Mouse (Mus musculus) liver, embryonic 14.5 days (tissue): ENCODE data around the gene Atp6v1c2. TPM values are rescaled to one million over a fixed set of nuclear protein-coding genes. Genes with fewer than 3 reads are reported as not detected.
A peak's percentile ranks its signal among the peaks of the same experiment; 100 is the strongest.

Experiments
- ATAC-seq: fragments of 200-750 bp; cut with Nextera tagmentation; 2 replicates; pipeline ENCODE4 v1.8.0; 2017; ENCODE audit warnings: moderate number of reproducible peaks, mild to moderate bottlenecking, moderate library complexity; ENCODE audit not compliant: insufficient read depth
- DNase-seq, 3 experiments: peaks; one replicate each; pipeline ENCODE4 v3.0.0-alpha.2; 2012 to 2013; ENCODE audit warnings: low read depth in 3 of 3, low spot score in 3 of 3
- H3K27ac ChIP-seq: fragments of 300-500 bp; sonication (generic); 2 replicates; pipeline ENCODE4 v1.5.1; 2014; ENCODE audit warnings: moderate library complexity, mild to moderate bottlenecking, control low read depth, inconsistent platforms
- H3K27me3 ChIP-seq: fragments of 300-500 bp; sonication (generic); 2 replicates; pipeline ENCODE4 v1.6.1; 2014; ENCODE audit warnings: mild to moderate bottlenecking, low read length, moderate library complexity; ENCODE audit not compliant: control insufficient read depth, insufficient read depth
- H3K36me3 ChIP-seq: fragments of 300-500 bp; sonication (generic); replicated peaks from 2 replicates; pipeline ENCODE4 v1.6.1; 2014; ENCODE audit warnings: low read depth; ENCODE audit not compliant: control insufficient read depth, insufficient read depth
- H3K4me1 ChIP-seq, 2 experiments: fragments of 200-500 bp in 1 of 2; fragments of 300-500 bp in 1 of 2; sonication (generic) in 1 of 2; replicated peaks; 2 replicates each; pipeline ENCODE4 v1.6.1; 2012 to 2014; ENCODE audit warnings: antibody characterized with exemption in 1 of 2, inconsistent platforms in 1 of 2, low read length in 1 of 2; ENCODE audit not compliant: control insufficient read depth in 2 of 2, insufficient read depth in 2 of 2
- H3K4me2 ChIP-seq: fragments of 300-500 bp; sonication (generic); 2 replicates; pipeline ENCODE4 v1.6.1; 2014; ENCODE audit warnings: low read depth, mild to moderate bottlenecking, control low read depth, moderate library complexity
- H3K4me3 ChIP-seq, 2 experiments: fragments of 200-500 bp in 1 of 2; fragments of 300-500 bp in 1 of 2; sonication (generic) in 1 of 2; 2 replicates each; pipeline ENCODE4 v1.5.1; 2012 to 2014; ENCODE audit warnings: low read depth in 2 of 2, low read length in 2 of 2, mild to moderate bottlenecking in 2 of 2, control low read depth in 1 of 2, inconsistent platforms in 1 of 2, moderate library complexity in 1 of 2; ENCODE audit not compliant: insufficient read depth in 1 of 2
- H3K9ac ChIP-seq: fragments of 300-500 bp; sonication (generic); replicated peaks from 2 replicates; pipeline ENCODE4 v1.6.1; 2014; ENCODE audit warnings: mild to moderate bottlenecking, control low read depth, moderate library complexity
- H3K9me3 ChIP-seq: fragments of 300-500 bp; sonication (generic); 2 replicates; pipeline ENCODE4 v1.6.1; 2016; ENCODE audit warnings: low read length, mixed read lengths; ENCODE audit not compliant: control insufficient read depth
- CTCF ChIP-seq: IDR thresholded peaks from 2 replicates; pipeline ENCODE4 v1.5.1; 2016; ENCODE audit warnings: antibody characterized with exemption, low read depth, control low read depth
- EP300 ChIP-seq: IDR thresholded peaks from 2 replicates; pipeline ENCODE4 v1.6.1; 2016; ENCODE audit warnings: antibody characterized with exemption, low read depth
- WGBS: fragments of 180-500 bp; shearing (Covaris S2); extraction: QIAGEN DNeasy Blood & Tissue Kit; methylation state at CpG from one replicate; pipeline ENCODE4 v1.1.7; 2014; ENCODE audit not compliant: insufficient replicate concordance; 5-methylcytosine and 5-hydroxymethylcytosine counted together
- polyA plus RNA-seq, 2 experiments: library from polyadenylated mRNA; depleted of rRNA in 1 of 2; stranded (reverse) in 1 of 2; unstranded in 1 of 2; fragments of >200 nt; fragmentation: Nextera tagmentation in 1 of 2; extraction: Ambion mirVana in 1 of 2; gene quantifications; 2 replicates each; pipeline versions ENCODE4 v1.2.1 to v1.2.3; 2012 to 2014

Atp6v1c2 gene
- polyA plus RNA-seq, 2 experiments: 0.02 TPM; not detected in 1

DNA sequence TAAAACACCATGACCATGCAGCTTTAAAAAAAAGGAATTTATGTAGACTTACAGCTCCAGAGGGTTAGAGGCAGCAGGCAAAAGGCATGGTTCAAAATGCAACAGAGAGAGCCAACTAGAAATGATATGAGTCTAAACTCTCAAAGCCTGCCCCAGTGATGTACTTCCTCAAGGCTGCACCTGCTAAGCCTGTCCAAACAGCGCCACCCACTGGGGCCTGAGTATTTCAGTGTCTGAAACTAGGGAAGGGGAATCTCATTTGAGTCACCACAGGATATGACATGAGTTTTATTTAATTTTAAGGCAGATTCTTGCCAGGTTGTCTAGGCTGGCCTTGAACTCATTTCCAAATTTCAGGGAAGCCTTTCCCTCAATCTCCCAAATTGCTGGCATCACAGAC, 57.9 kb downstream of the Atp6v1c2 start:
- 55% methylated on average over 1 of the region's 1 CpGs for WGBS
- no peak for ATAC-seq
- H3K4me1 ChIP-seq: peaks cover 4 to 9% of the 10 kb centered on the region in 2 experiments; a peak in 3 of 4 replicates
- no peaks in the 10 kb centered on the region for H3K9me3 ChIP-seq
- H3K9ac ChIP-seq: no peak overlapping the region
- H3K4me2 ChIP-seq: no peak overlapping the region
- no peak for DNase-seq
- H3K27ac ChIP-seq: no peak overlapping the region
- H3K4me3 ChIP-seq: no peak overlapping the region
- H3K27me3 ChIP-seq: no peaks in the 10 kb centered on the region
- peaks cover 26% of the 10 kb centered on the region for H3K36me3 ChIP-seq
- TF ChIP-seq CTCF (peak; percentile 56), EP300 (no peak)

DNA sequence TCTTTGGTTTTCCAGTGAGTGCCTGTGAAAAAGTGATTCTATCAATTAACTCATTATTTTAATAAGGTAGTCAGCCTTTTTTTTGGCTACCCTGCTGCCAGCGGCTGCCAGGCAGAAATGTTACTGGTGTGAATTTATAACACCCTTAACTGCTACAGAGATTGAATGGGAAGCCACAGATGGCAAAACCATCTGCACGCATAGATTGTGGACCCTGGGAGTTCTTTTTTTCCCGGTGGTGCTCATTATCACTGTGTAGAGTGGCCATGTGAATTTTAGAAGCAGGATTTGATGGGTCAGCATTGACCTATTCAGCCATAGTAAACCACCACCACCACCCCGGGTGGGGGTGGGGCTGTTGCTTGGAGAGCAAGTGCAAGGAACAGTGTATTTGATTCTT, 61.8 kb downstream of the Atp6v1c2 start:
- peaks cover 10% of the 10 kb centered on the region for H3K36me3 ChIP-seq
- peak overlapping the region; percentile 80 to 92 for H3K4me3 ChIP-seq
- no peaks in the 10 kb centered on the region for H3K27me3 ChIP-seq
- H3K9me3 ChIP-seq: no peaks in the 10 kb centered on the region
- DNase-seq: no peak
- peaks cover 6 to 13% of the 10 kb centered on the region in 2 experiments; a peak in 3 of 4 replicates for H3K4me1 ChIP-seq
- TF ChIP-seq CTCF: no peak
- peak overlapping the region; percentile 84 for H3K4me2 ChIP-seq
- no peak overlapping the region for H3K27ac ChIP-seq
- H3K9ac ChIP-seq: peak overlapping the region; percentile 88
- no peak for ATAC-seq
- 9% methylated on average over 4 of the region's 4 CpGs for WGBS

DNA sequence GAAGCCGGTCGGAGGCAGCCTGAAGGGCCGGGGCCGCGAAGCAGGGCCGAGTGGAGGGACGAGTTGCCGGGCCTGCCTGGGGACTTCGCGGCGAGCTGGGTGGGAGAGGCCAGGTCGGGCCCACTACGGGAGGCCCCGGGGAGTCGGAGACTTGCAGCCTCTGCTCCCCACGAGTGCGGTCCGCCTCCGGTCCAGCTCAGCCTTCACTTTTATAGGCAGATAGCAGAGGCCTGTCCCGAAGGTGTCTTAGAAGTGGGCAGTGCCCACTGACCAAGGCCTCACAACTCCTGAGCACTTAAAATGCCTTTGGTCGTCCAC, 62.5 kb downstream of the Atp6v1c2 start:
- DNase-seq (peak in 1 of 3 experiments; percentile 30), ATAC-seq (peak; percentile 77)
- under 1% methylated on average over 21 of the region's 21 CpGs for WGBS
- TF ChIP-seq EP300: no peak
- TF ChIP-seq CTCF: no peak
- H3K4me2 ChIP-seq: peak overlapping the region; percentile 84
- peak overlapping the region; percentile 88 for H3K9ac ChIP-seq
- peaks cover 6 to 13% of the 10 kb centered on the region in 2 experiments; a peak in 3 of 4 replicates for H3K4me1 ChIP-seq
- H3K27ac ChIP-seq: peak overlapping the region; percentile 54
- peak overlapping the region; percentile 80 to 92 for H3K4me3 ChIP-seq
- H3K27me3 ChIP-seq: no peaks in the 10 kb centered on the region
- no peaks in the 10 kb centered on the region for H3K9me3 ChIP-seq
- peaks cover 8% of the 10 kb centered on the region for H3K36me3 ChIP-seq

DNA sequence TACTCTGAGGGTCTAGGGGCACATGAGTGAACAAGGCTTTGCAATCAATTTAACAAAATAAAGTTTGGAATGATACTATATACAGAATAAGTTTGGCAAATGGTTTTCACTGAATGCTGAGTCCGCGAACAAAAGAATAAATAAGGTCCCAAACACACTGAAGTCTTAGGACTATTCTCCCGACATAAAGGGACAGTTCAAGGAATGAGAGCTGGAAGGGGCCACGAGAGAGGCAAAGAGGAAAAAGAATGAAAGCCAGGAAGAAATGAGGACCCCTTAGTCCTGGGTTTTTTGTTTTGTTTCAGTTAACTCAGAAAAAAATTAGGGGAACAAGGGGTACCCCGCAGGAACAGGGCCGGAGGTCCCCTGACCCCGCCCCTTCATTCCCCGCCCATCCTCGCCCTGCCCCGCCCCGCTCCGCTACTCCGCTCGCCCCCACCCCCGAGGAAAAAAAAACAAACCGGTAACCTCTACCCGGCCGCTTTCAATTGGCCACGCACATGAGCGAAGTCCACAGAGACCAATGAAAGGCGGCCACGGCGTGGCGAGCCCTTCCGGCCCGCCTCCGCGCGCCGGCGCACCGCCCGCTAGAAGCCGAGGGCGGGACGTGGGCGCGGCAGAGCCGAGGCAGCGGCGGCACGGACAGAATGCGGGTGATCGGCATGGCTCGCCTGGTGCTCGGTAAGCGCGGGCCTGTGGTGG, 63.0 kb downstream of the Atp6v1c2 start, which contains the start of gene Pdia6:
TSS of gene Pdia6 (plus strand) at position 575 of the 702 bp plus-strand sequence.
- no peaks in the 10 kb centered on the region for H3K9me3 ChIP-seq
- H3K4me1 ChIP-seq: peaks cover 6 to 13% of the 10 kb centered on the region in 2 experiments; a peak in 3 of 4 replicates
- DNase-seq (peak; percentile 90 to 93 (median 91)), ATAC-seq (peak; percentile 100)
- peak within 1 kb of the TSS; percentile 54 for H3K27ac ChIP-seq
- H3K27me3 ChIP-seq: no peaks in the 10 kb centered on the region
- peak within 1 kb of the TSS; percentile 80 to 92 for H3K4me3 ChIP-seq
- TF ChIP-seq CTCF (no peak), EP300 (no peak)
- peak within 1 kb of the TSS; percentile 84 for H3K4me2 ChIP-seq
- under 1% methylated on average over 48 of the region's 48 CpGs for WGBS
- peaks cover 7% of the 10 kb centered on the region for H3K36me3 ChIP-seq
- peak within 1 kb of the TSS; percentile 88 for H3K9ac ChIP-seq

DNA sequence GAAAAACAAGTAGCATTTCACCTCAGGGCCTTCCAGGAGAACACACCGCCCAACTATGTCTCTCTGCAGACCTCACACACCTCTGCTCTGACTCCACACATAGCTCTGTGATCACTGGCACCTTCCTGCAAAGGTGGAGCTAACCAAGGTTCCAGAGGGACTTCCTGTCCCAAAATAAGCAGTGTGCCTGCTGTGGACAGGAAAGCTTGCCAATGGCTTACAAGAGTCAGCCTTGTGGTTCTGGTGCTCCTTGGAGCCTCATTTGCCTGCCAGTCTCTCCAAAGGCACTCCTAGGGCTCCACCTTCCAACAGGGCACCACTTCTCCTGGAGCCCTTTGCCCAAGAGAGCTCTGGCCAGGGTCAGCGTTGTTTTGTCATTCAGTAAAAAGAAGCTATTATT, 64.3 kb downstream of the Atp6v1c2 start:
- no peaks in the 10 kb centered on the region for H3K36me3 ChIP-seq
- H3K9ac ChIP-seq: no peak overlapping the region
- DNase-seq: no peak
- H3K4me3 ChIP-seq: no peak overlapping the region
- no peak for ATAC-seq
- peaks cover 6 to 13% of the 10 kb centered on the region in 2 experiments; a peak in 3 of 4 replicates for H3K4me1 ChIP-seq
- TF ChIP-seq CTCF (no peak), EP300 (no peak)
- H3K27ac ChIP-seq: no peak overlapping the region
- H3K4me2 ChIP-seq: no peak overlapping the region
- no peaks in the 10 kb centered on the region for H3K27me3 ChIP-seq
- 73% methylated on average over 2 of the region's 2 CpGs for WGBS
- H3K9me3 ChIP-seq: no peaks in the 10 kb centered on the region
